Mouse (Mus musculus) NIH3T3 (cell line): ENCODE data around the gene Hook2.

ENCODE experiments used
- DNase-seq: peaks from one replicate; pipeline ENCODE4 v3.0.0-alpha.2; 2012; ENCODE audit warnings: low read depth

Gene Hook2

DNA sequence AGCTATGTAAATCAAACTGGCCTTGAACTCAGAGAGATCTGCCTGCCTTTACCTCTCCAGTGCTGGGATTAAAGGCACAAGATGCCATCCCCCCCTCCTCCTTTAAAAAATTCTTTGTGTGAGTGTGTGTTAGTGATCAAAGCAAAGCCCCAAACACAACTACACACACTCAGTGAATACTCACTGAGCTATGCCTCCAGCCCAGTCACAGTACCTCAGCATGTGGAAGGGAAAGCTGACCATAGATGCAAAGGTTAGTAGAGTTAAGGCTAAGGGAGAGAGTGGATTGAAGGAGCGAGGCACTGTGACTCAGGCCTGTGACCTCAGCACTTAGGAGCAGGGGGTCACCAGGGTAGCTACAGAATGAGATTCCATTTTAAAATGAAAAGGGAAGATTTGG is 17.3 kb upstream of the Hook2 start:
- no peak for DNase-seq

DNA sequence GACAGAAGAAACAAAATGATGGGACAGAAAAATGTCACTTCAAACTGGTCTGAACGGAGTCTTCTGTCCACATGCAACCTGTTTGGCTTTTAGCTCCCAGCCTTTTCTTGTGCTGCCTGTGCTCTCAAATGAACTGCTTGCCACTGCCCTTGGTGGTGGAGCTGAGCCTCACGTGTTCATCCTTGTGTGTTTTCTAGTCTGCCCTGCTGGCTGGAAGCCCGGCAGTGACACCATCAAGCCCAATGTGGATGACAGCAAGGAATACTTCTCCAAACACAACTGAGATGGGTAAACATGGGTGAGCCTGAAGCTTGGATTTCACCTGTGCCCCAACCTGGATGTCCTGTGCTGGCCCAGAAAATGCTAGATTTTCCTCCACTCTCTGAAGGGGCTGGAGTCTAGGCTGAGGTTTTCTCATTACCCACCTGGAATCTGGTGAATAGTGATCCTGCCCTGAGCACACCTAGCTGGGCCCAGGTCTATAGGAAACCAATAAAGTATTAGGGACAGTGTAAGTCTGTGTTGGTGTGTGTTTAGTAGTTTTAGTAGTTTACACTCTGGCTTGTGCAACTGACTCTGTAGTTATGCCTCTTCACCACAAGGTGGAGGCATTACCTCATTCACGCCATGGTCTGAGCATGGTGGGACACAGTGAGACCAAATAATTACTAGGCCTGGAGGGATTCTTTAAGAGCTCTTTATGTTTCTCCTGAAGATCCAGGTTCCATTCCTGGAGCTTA is 16.4 kb upstream of the Hook2 start:
- DNase-seq, result peak; percentile 88

DNA sequence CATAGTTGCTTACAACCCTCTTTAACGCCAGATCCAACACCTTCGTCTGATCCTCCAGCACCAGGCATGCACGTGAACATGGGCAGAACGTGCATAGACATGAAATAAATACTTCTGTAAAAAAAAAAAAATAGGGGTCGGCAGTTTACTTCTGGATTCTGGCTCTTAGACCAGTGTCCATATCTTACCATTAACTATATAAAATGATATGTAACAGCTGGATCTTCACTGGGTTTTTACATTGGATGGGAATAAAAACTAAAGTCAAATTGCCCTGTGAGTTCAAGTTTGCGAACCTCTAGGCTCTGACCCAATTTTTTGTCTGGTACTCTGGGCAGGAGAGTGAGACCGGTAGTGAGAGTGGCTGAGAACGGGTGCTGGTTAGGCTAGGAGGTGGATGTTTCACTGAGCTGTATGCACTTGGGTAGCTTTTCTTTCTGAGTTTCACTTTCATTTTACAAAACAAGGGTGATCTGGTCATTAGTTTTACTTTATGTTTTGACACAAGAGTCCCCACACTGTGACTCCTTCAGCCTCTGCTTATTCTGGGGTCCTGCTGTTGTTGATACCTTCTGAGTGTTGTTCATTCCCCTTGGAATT is 15.8 kb upstream of the Hook2 start:
- no peak for DNase-seq

DNA sequence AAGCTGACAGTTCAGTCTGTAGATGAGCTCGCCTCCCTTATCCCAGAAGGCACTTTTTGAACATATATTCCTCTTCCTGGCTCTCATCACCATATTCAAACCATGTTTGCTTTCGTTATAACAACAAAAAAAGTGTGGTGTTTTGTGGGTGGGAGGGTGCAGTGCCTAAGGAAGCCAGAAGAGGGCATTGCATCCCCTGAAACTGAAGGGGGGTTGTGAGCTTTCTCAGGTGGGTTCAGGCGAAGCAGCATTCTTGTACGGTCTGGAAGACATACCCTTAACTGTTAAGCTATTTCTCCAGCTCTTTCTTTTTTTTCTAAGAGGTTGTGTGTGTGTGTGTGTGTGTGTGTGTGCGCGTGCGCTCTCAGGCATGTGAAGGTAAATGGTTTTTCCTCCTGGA is 15.0 kb upstream of the Hook2 start:
- DNase-seq, result peak; percentile 87

DNA sequence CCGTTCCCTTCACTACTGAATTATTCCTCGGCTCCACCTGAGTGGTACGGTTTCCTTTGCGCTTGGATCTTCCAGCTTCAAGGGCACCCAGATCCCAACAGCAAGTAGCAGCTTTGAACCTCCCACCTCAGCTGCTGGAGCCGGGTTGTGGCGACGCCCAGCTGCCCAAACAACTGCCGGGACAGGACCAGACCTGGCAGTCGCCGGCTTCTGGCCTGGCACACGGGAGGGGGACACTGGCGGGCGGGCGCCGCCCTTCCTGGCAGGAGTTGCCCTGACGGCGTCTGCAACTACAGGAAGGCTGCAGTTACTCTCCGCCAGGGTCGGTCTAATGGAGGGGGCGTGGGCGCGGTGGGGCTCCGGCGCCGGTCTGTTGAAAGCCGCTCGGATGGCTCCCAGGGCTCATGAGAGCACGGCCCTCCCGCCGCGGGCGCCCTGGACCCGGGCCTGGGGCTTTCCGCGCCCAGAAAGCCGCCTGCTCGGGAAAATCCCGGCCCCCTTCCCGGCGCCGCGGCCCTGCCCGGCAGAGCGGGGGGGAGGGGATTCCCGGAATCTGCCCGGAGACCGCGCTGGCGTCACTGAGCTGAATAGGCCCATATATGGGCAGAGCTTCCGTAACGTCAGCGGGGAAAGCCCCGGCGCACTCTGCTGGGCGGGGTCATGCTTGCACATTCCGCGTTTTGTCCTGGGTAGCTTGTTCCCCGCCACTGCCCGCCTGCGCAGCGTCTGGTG is 14.2 kb upstream of the Hook2 start:
- DNase-seq, result peak; percentile 97

DNA sequence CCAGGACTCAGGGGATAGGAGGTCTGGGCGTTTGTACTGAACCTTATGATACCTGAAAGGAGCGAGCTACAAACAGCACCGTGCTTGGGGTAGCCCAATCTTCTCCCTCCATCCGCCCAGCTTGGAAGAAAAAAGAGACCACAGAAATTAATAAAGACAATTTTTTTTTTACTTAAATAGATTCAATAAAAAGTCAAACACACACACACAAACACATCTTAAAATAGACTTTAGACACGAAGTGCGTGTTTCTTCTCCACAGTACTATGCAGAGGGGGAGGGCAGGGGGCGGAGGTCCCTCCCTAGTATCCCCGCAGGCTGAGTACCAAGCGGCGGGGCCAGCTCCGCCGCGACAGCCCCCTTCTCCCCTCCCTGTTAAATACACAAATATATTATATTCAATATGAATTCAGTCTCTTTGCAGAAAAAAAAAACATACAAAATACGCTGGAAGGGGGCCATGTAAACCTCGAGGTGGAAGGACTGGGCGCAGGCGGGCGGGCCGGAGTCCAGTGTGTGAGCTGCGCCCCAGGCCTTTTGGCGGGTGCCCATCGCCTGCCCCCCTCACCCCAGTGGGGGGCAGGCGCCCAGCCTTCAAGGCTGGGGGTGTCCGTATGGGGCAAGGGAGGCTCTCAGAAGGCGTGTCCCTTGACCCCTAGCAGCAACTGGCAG is 13.5 kb upstream of the Hook2 start:
- peak; percentile 72 for DNase-seq

DNA sequence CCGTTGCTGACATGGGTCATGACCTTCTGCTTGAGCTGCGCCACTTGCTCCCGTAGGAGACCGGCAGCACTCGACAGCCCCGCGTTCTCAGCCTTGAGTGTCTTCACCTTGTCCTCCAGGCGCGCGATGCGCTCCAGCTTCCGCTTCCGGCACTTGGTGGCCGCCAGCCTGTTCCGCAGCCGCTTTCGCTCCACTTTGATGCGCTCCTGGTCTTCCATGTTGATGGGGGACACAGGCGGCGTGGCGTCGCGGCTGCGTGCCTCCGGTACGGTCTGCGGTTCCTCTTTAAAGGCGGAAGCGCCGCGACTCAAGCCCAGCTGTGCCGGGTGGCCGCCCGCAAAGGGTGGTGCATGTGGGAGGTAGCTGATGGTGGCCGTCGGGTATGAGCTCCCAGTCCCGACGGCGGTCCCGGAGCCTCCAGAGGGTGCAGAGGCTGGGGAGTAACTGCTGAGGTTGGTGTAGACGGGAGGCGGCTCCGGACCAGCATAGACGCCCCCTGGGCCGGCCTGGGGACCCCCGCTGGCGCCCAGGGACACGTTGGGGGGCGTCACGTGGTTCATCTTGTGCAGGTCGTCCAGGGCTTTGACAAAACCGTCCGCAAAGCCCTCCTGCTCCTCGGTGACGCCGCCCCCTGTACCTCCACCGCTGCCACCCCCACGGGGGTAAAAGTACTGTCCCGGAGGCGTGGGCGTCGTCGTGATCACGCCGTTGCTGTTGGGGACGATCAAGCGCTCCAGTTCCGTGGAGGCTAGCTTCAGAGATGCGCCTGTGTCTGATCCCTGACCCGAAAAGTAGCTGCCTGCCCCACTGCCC is 12.8 kb upstream of the Hook2 start:
- DNase-seq, result peak; percentile 65

DNA sequence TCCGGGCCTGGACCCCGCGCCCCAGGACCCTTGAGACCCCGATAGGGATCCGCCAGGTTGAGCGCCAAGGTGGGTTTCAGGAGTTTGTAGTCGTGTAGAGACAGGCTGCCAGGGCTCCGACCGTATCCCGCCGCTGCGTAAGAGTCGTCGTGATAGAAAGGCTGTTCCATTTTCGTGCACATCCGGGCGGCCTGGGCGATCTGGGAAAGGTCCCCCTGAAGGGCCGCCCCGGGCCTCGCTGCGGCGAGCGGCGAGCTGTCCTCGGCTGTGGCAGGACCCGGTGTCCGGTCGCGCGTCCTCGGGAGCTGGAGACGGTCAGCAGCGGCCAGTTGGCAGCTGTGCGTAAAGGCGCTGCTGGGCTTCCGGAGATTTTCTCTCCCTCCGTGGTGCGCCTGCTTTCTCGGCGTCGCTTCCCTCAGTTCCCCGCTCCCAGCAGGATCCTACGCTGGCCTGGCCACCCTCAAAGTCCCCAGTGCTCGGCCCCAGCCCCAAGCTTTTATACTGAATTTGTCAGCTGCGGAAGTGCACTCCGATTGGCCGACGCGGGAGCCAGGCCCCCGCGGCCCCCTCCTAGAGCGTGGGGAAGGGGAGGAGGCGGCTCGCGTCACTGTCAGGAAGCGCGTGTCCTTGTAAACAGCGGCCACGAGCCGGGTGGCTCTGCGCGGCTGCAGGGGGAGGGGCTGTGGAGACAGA is 12.0 kb upstream of the Hook2 start, which contains the start of gene Junb:
Gene Junb (minus strand): TSS at position 471 of the 693 bp plus-strand sequence.
- DNase-seq, result peak; percentile 96

DNA sequence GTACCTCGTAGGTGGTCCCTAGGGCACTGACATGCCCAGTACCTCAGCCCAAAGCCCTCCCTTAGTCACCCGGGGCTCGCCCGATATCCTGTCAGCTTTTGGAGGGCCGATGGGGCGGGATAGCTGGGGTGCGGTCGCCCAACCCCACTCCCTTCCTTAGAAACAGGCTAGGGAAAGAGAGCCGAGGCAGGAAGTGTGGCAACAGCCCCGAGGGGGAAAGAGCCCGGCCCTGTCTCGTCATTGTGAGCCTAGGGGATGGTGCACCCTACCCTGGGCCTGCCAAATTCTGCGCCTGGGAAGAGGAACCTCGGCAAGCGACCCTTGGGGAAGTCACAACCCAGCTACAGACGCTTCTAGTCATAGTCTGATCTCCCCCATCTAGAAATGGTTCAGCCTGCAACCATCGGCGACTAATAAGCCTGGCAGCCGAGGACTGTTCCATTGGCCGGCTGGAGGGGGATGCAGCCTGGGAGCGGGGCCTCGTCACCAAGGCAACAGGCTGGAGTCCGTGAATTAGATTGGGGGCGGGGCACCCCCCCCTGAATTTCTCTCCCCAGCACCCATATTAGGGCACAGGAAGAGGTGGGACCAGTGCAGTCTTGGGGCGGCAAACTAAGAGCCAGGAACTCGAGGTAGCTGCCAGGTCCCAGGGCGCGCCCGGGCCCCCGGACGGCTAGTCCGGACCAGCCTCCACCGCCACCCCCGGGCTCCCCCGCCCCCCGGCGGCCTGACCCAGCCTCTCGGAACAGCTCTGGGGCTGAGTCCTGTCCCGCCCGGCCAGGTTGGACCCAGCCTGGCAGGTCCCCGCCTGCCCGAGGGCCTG is 10.6 kb upstream of the Hook2 start:
- DNase-seq, result peak; percentile 97

DNA sequence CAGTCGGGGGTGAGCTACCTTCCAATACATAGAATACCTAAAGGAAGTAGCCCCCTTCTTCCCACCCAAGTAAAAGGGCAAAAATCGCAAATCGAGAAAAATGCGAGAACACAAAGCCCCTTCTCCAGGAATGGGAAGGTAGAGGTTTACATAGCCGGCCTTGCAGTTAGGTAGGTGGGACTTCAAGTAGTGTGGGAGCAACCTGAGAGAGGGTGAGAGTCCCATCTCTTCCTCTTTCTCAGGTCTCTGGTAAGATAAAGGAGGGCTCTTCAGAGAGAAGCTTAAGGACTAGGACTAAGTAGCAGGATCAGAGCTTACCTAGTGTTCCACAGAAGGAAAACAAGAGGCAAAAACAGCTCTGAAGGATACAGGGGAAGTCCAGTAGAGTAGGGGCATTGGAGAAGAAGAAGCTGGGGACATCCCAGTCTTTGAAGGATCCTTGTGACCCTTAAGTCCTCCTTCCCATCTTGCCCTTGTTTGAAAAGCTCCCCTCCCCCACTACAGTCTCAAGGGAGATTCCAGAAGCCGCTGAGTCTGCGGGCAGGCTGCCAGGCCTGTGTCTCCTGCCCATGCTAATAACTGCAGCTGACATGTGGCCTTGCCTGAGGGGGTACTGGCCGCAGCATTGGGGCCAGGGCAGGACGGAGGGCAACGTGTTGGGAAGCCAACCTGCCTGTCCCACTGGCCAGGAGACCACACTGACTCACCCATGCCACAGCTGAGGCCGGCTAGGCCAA is 9.6 kb upstream of the Hook2 start:
- DNase-seq, result peak; percentile 94

DNA sequence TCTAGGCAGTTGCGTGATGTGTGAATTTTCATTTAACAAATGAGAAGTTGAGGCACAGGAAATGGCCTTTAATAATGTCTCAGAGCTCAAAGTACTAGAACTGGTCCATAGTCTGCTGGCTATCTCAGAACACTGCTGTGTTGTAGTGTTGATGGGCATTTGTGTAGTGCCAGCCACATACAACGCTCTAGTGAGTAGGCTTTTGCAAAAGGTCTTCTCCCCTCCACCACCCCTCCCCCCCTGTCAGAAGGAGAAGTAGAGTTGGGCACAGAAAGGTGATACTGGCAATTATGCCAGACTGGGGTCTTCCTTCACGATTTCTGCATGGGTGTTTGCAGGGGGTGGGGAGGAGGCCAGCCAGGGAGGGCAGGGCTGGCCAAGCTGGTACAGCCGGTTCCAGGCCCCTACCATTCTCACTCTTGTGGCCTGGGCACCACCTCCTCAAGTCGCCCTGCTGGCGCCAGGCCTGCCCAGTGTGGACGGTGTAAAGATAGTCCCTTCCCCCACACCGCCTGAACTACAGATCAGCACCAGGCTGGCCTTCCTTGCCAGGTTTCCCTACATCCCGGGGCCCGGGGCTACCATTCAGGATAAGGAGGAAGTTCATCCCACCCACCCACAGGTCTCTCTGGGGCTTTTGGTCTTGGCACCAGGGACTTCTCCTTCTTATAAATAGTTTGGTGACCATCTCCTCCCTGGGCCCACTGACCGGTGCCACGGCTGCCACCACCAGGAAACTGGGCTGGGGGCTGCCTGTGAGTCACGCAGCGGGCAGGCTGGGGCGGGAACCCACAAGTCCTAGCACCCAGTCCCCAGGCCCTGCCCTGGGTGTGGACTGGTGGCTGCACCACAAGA is 8.5 kb upstream of the Hook2 start:
- DNase-seq, result no peak

DNA sequence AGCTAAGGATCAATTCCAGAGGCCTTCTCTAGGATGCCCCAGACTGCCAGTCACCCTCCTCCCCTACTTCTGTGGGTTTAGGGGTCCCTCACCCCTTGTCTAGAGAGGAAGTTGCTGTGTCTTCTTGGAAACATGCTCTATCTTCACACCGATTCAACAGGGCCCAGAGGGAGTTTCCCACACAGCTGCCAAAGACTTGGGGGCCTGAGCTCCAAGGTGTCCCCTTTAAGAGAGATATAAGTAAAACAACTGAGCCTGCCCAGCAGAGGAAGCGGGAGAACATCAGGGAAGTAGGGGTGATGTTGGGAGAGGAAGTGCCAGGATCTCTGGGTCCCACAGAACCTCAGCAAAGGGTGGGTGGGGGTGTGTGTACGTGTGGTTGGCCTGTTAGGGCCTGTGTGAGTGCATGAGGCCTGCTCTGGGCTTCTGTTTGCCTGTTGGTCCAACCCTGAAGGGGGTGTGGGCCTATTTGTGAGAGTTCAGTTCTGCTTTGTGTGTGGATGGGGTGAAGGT is 7.8 kb upstream of the Hook2 start:
- DNase-seq, result no peak

DNA sequence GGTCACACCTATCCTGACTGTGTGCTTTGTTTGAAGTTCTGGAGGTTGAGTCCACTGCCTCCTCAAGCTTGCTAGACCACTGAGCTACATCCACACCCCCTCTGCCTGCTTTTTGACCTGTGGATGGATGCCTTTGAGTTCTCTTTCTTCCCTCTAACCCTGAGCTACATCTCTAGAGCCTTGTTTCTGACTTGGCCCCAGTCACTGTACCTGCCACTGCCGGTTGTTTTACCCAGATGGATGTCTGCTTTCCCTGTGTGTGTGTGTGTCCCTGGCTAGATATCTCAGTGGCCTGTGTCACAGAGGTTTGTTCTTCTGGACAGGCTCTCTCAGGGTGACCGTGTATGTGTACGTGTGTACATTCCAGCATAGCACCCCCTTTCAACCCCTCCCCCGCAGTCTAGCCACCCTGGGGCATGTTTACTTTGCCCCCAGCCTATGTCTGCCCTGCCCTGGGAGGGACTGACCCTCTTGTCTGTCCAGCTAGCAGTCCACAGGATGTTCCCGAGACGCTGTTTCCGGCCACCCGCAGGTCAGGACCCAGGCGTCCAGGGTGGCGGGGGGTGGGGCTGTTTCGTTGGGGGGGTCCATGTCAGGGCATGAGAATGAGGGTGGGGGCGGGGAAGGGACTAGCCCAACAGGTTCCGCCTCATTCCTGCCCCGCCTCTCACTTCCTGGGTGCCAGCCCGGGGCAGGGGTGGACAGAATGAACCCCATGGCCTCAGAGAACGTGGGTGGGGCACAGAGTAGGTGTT is 5.9 kb upstream of the Hook2 start:
- DNase-seq, result no peak

DNA sequence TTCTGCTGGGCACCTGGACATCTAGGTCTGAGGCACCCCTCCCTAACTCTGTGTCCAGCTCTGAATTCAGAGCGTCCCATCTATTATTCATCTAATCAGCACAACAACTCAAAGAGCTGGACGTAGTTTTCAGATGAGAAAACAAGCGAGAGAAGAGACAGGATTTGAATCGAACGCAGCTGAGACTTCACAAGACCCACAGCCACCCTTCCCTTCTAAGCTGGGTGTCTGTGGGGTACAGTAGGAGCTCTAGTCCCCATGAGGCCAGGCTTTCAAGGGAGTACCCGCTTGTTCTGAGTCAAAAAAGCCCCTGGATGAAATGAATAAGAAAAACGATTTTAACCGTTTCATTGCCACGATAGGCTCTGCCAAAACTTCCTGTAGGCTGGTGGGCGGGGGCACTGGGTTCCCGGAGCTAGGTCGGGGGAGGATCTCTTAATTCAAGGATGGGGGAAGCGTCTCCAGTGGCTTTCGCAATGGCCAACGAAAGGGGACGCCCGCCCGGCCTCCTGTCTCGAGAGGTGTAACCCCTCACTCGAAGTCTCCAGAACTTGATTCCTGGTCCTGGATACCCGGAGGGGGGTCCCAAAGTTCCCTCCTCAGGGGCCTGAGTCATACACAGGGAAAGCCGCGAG is 5.2 kb upstream of the Hook2 start:
- no peak for DNase-seq

DNA sequence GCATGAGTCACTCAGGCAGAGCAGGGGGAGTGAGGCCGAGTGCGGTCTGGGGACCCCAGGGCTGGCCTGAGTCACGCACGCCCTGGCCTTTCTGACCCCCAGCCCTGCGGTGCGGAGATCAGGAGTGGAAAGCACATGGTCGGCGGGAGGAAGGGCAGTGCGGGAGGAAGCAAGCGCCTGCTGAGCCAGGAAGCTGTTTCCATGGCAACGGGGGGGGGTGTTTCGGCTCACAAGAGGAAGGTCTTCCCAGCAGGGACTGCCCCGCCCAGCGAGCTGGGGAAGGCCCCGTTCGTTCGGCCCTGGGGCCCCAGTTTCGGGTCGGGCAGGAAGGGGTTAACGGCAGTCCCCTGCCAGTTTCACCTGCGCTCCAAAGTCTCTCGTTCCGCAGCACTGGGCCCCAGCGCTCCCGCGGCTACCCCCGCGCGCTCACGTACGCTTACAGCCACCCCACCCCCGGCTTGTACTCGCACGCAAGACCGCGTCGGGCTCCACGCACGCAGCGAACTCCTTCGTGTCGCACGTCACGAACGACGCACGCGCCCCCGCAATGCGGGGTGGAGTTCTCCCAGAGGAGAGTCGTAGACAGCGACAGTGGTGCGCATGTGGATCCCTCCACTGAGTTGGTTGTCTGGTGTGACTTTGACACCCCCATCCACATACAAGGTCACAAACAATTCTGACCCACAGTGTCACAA is 4.6 kb upstream of the Hook2 start:
- DNase-seq, result peak; percentile 89

DNA sequence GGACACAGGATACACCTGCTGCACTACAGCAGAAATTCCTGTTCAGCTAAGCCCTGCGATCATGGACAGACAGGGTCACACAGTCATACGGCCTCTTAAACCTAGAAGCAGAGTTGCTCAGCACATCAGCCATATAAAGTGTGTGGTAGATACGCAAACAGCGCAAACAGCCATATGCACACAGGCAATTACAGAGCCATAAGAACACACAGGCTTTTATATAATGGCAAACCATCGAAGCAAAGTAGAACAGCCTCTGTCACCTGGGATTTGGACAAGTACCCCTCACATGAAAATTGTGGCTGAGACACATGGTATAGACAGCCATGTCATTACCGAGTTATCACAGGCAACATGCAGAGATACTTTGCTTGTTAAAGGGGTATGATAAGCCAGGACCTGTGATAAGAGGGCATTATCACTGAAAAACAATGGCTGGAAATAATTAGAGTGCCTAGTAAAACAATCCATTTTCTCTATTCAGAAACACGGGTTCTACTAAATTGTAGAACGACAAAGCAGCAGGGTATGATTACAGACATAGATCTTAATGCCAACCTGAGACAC is 3.9 kb upstream of the Hook2 start:
- no peak for DNase-seq
